26 mouse cellular contexts compared by ENCODE assay signal in the genomic region with DNA sequence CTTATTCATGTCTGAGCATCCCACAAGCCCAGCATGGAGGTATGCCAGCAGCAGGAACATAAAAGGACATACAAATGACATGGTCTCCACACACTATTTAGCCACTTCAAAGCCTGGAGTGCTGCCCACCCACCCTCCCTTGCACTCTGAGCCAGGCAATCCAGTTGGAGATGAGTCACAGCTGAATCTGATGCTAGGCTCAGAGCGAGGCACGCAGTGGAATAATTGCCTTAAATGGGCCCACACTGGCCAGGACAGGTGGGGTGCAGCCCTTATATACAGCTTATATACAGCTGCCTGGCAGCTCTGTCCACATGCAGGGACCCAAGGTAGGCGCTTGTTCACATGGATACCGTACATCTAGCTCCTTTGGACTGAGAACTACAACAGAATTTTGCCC. TPM values are rescaled to one million over a fixed set of nuclear protein-coding genes. Genes with fewer than 3 reads are reported as not detected.
A peak's percentile ranks its signal among the peaks of the same experiment; 100 is the strongest.
DNase-seq lines count a peak whose midpoint lies in the region; ATAC-seq and TF ChIP-seq lines count a peak whose summit lies in the region.
"Had no signal": no experiment of that assay in that cellular context is flagged by ENCODE, and none has a peak within 500 bp of the region (broad histone marks: within the 10 kb centered on the region; RNA-seq: fewer than 3 reads in every experiment).

No protein-coding gene starts in this region.

- peak; percentile 50; the same call in 1 of the 2 replicates for ATAC-seq in heart, postnatal 0 days (ENCODE audit: insufficient read depth, low read depth)
- 0 out of 2 replicates have a peak, but pooled peaks have one; percentile 24 for ATAC-seq in midbrain, embryonic 12.5 days (ENCODE audit: low FRiP score, low read depth)
- no peak for ATAC-seq in midbrain, embryonic 14.5 days (ENCODE audit: low FRiP score, low TSS enrichment)
- ATAC-seq: forebrain, embryonic 16.5 days; intestine, postnatal 0 days; midbrain, embryonic 16.5 days had no signal

- H3K27me3 ChIP-seq in heart, postnatal 0 days (ENCODE audit: control insufficient read depth, insufficient read depth, low read length): peaks cover 21% of the 10 kb centered on the region
- H3K27me3 ChIP-seq in midbrain, embryonic 12.5 days: peaks cover 17% of the 10 kb centered on the region
- peaks cover 8% of the 10 kb centered on the region; the same call in 1 of the 2 replicates for H3K27me3 ChIP-seq in midbrain, embryonic 14.5 days (ENCODE audit: control insufficient read depth, insufficient read depth, low read length)
- H3K27me3 ChIP-seq in heart, adult 2 months (ENCODE audit: control insufficient read depth, insufficient read depth, low read length): no peaks in the 10 kb centered on the region

- no peaks in the 10 kb centered on the region for H3K36me3 ChIP-seq in heart, postnatal 0 days (replicated peaks; ENCODE audit: control insufficient read depth, insufficient read depth, low read length)
- H3K36me3 ChIP-seq in midbrain, embryonic 12.5 days: no peaks in the 10 kb centered on the region
- no peaks in the 10 kb centered on the region for H3K36me3 ChIP-seq in midbrain, embryonic 14.5 days (ENCODE audit: control insufficient read depth, insufficient read depth, low read length)
- H3K36me3 ChIP-seq in heart, adult 2 months (ENCODE audit: control insufficient read depth, insufficient read depth, low read length): no peaks in the 10 kb centered on the region
- H3K36me3 ChIP-seq: hindbrain, embryonic 10.5 days; limb, embryonic 15.5 days; neural tube, embryonic 13.5 days had no signal

- no peaks in the 10 kb centered on the region for H3K79me2 ChIP-seq in heart, adult 2 months (replicated peaks; ENCODE audit: control insufficient read depth, insufficient read depth, low read length)

- no peak overlapping the region for H3K4me2 ChIP-seq in heart, postnatal 0 days (ENCODE audit: low read depth, low read length)
- no peak overlapping the region for H3K4me2 ChIP-seq in midbrain, embryonic 12.5 days (replicated peaks)
- no peak overlapping the region for H3K4me2 ChIP-seq in midbrain, embryonic 14.5 days (ENCODE audit: low read length)
- H3K4me2 ChIP-seq: heart, embryonic 11.5 days; limb, embryonic 15.5 days; lung, embryonic 14.5 days; neural tube, embryonic 13.5 days had no signal

- intact Hi-C loops in heart, adult 2 months (cut with DNase I): no loop called here

- WGBS in heart, postnatal 0 days: 65% methylated on average over 4 of the region's 4 CpGs
- WGBS in midbrain, embryonic 12.5 days: 88% methylated on average over 4 of the region's 4 CpGs
- WGBS in midbrain, embryonic 14.5 days: 87% methylated on average over 4 of the region's 4 CpGs
- WGBS in heart, adult 2 months: 77% methylated on average over 4 of the region's 4 CpGs

- no peak for TF ChIP-seq POLR2A in heart, adult 2 months (IDR thresholded peaks at IDR 0.05; ENCODE audit: insufficient read depth, low read depth, low read length)

- no peaks in the 10 kb centered on the region for H3K9me3 ChIP-seq in heart, postnatal 0 days (replicated peaks; ENCODE audit: control insufficient read depth, low read length)
- no peaks in the 10 kb centered on the region for H3K9me3 ChIP-seq in midbrain, embryonic 12.5 days
- no peaks in the 10 kb centered on the region for H3K9me3 ChIP-seq in midbrain, embryonic 14.5 days (ENCODE audit: control insufficient read depth, low read length)
- H3K9me3 ChIP-seq: hindbrain, embryonic 10.5 days; limb, embryonic 15.5 days; neural tube, embryonic 13.5 days had no signal

- DNase-seq in heart, postnatal 0 days (ENCODE audit: low spot score): peak; percentile 15
- no peak for DNase-seq in heart, adult 18-20 months
- DNase-seq in midbrain, embryonic 14.5 days: no peak
- peak; percentile 34 for DNase-seq in Muller cell, postnatal 12 days (ENCODE audit: inconsistent ontology term)
- peak; percentile 75 for DNase-seq in brain, adult 2 months (ENCODE audit: low read depth, low spot score)
- no peak for DNase-seq in heart, adult 2 months
- no peak for DNase-seq in cerebellum, adult 8-10 months
- DNase-seq: cerebellum, adult 11-12 months; cerebellum, postnatal 36 days; embryo, embryonic 11 days; layer of hippocampus, postnatal 36 days; left cerebral cortex, postnatal 4 days; lung, embryonic 14.5 days; retina, postnatal 1 day; thymus, postnatal 25 days had no signal

- no peak for TF ChIP-seq CTCF in heart, postnatal 0 days (IDR thresholded peaks at IDR 0.05; ENCODE audit: low read depth)
- no peak for TF ChIP-seq CTCF in heart, adult 2 months (IDR thresholded peaks at IDR 0.05)

- H3K9ac ChIP-seq in heart, postnatal 0 days (replicated peaks; ENCODE audit: low read depth, low read length): no peak overlapping the region
- H3K9ac ChIP-seq in midbrain, embryonic 12.5 days (replicated peaks): no peak overlapping the region
- H3K9ac ChIP-seq in midbrain, embryonic 14.5 days (replicated peaks; ENCODE audit: low read length): no peak overlapping the region
- no peak overlapping the region for H3K9ac ChIP-seq in heart, adult 2 months (ENCODE audit: low read depth, low read length)
- H3K9ac ChIP-seq: limb, embryonic 15.5 days; liver, embryonic 14.5 days; lung, embryonic 14.5 days; neural tube, embryonic 13.5 days had no signal

- H3K4me1 ChIP-seq in heart, postnatal 0 days (ENCODE audit: control insufficient read depth, insufficient read depth): no peaks in the 10 kb centered on the region
- H3K4me1 ChIP-seq in midbrain, embryonic 12.5 days: no peaks in the 10 kb centered on the region
- no peaks in the 10 kb centered on the region for H3K4me1 ChIP-seq in midbrain, embryonic 14.5 days (ENCODE audit: control insufficient read depth, insufficient read depth, low read length)
- no peaks in the 10 kb centered on the region for H3K4me1 ChIP-seq in heart, adult 2 months (ENCODE audit: control insufficient read depth, insufficient read depth, low read length)
- H3K4me1 ChIP-seq: limb, embryonic 15.5 days; neural tube, embryonic 13.5 days had no signal

- H3K4me3 ChIP-seq in heart, postnatal 0 days (ENCODE audit: low read depth, low read length): no peak overlapping the region
- no peak overlapping the region for H3K4me3 ChIP-seq in midbrain, embryonic 12.5 days
- no peak overlapping the region for H3K4me3 ChIP-seq in midbrain, embryonic 14.5 days (replicated peaks; ENCODE audit: low read depth, low read length)
- H3K4me3 ChIP-seq in heart, adult 2 months: no peak overlapping the region
- H3K4me3 ChIP-seq: hindbrain, embryonic 10.5 days; limb, embryonic 15.5 days; myocyte; neural tube, embryonic 13.5 days had no signal

- TF ChIP-seq EP300 in heart, postnatal 0 days (IDR thresholded peaks at IDR 0.05; ENCODE audit: low read depth): no peak
- TF ChIP-seq EP300 in heart, adult 2 months (IDR thresholded peaks at IDR 0.05; ENCODE audit: insufficient read depth, low read depth, low read length): no peak

- no peak overlapping the region for H3K27ac ChIP-seq in heart, postnatal 0 days (ENCODE audit: low read depth)
- no peak overlapping the region for H3K27ac ChIP-seq in midbrain, embryonic 12.5 days (replicated peaks)
- H3K27ac ChIP-seq in midbrain, embryonic 14.5 days (replicated peaks; ENCODE audit: low read depth, low read length): no peak overlapping the region
- no peak overlapping the region for H3K27ac ChIP-seq in heart, adult 2 months
- H3K27ac ChIP-seq: hindbrain, embryonic 10.5 days; kidney, postnatal 0 days; limb, embryonic 15.5 days; liver, embryonic 14.5 days; neural tube, embryonic 13.5 days had no signal

RNA-seq across cellular contexts. Expression of a gene that starts 6.8 kb away (rescaled TPM):
- total RNA-seq in heart, postnatal 0 days (2014; rRNA removed; ENCODE audit: low replicate concordance): 3.8 and 3.9 TPM in 2 replicates
- 0.38 and 0.57 TPM in 2 replicates for polyA plus RNA-seq in heart, postnatal 0 days (2015; fragmentation: Nextera tagmentation; extraction: Ambion mirVana)
- total RNA-seq in heart, adult 18-20 months (2021): 1 to 10 TPM; 1.5 to 1.8 TPM
- polyA plus RNA-seq in midbrain, embryonic 12.5 days (2016; fragmentation: Nextera tagmentation; extraction: Ambion mirVana): 0.80 and 1.6 TPM in 2 replicates
- 6.3 and 8.3 TPM in 2 replicates for polyA plus RNA-seq in midbrain, embryonic 14.5 days (2014; fragmentation: Nextera tagmentation; extraction: Ambion mirVana)
- total RNA-seq in heart, adult 2 months (2021): 1 to 10 TPM in 1 of 2 experiments, under 1 TPM in 1; 0.91 to 1.8 TPM
- polyA plus RNA-seq in heart, adult 2 months (2012; rRNA removed): 4.0 and 4.1 TPM in 2 replicates

Comparison
In these comparisons a context has a peak if more than half of its experiments do, and no peak if none do; other contexts are left out.
1. DNase-seq: peak in heart, postnatal 0 days (single experiment), Muller cell, postnatal 12 days (single experiment) and brain, adult 2 months (single experiment); none in heart, adult 18-20 months (0 of 2), midbrain, embryonic 14.5 days (single experiment), heart, adult 2 months (0 of 2) and cerebellum, adult 8-10 months (single experiment).